Comparison of ENCODE assay signal across 28 mouse cellular contexts in the genomic region with DNA sequence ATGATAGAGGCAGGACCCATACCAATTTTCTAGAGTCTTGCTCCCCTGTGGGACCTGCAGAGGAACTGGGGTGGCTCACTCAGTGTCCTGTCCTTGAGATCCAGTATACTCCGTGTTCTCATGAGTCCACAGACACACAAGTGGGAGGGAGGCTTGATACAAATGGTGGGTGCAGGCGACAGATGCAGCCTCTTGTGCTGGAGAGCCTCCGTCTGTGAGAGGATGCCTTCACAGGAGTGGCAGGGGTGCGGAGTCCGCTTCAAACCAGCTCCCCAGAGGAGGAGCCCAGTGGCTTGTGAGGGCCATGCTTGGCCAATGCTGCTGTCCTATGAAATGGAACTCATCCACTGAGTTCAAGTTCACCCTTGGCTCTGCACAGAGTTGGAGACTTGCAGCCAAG. TPM values are rescaled to one million over a fixed set of nuclear protein-coding genes. Genes with fewer than 3 reads are reported as not detected.
"Had no signal": no experiment of that assay in that cellular context is flagged by ENCODE, and none has a peak within 500 bp of the region (broad histone marks: within the 10 kb centered on the region; RNA-seq: fewer than 3 reads in every experiment).

No protein-coding gene starts in this region.

- H3K9ac ChIP-seq: liver, embryonic 13.5 days; neural tube, embryonic 12.5 days; neural tube, embryonic 15.5 days; stomach, embryonic 15.5 days had no signal

- DNase-seq: kidney, adult 2 months; kidney, postnatal 36 days; liver, embryonic 13.5 days; lung, adult 2 months; lung, postnatal 14 days; midbrain, embryonic 14.5 days; spleen, adult 18-20 months; thymus, postnatal 25 days had no signal

- H3K4me1 ChIP-seq: liver, embryonic 13.5 days; stomach, embryonic 15.5 days had no signal

- H3K36me3 ChIP-seq: liver, embryonic 13.5 days; neural tube, embryonic 12.5 days; stomach, embryonic 15.5 days had no signal

- H3K27ac ChIP-seq: kidney, postnatal 0 days; left cerebral cortex, adult 2 months; liver, embryonic 13.5 days; neural tube, embryonic 12.5 days; neural tube, embryonic 15.5 days; stomach, embryonic 15.5 days had no signal

- H3K4me2 ChIP-seq: liver, embryonic 13.5 days; neural tube, embryonic 12.5 days; neural tube, embryonic 15.5 days had no signal

- H3K9me3 ChIP-seq: liver, embryonic 13.5 days; neural tube, embryonic 12.5 days; neural tube, embryonic 15.5 days; stomach, embryonic 15.5 days had no signal

- H3K4me3 ChIP-seq: left cerebral cortex, adult 2 months; liver, embryonic 13.5 days; neural tube, embryonic 12.5 days; neural tube, embryonic 15.5 days; stomach, embryonic 15.5 days had no signal

RNA-seq across cellular contexts. Expression of a gene that starts 17.2 kb away (rescaled TPM):
- total RNA-seq: layer of hippocampus, adult 18-20 months; layer of hippocampus, postnatal 25 days; left cerebral cortex, adult 2 months; left cerebral cortex, postnatal 10 days; left cerebral cortex, postnatal 36 days; liver, adult 2 months; megakaryocyte progenitor cell, adult 5-6 weeks; megakaryocyte-erythroid progenitor cell, adult 5-6 weeks had no signal
- polyA plus RNA-seq: intestine, embryonic 14.5 days; intestine, postnatal 0 days; kidney, adult 2 months; kidney, embryonic 14.5 days; kidney, postnatal 0 days; limb, embryonic 11.5 days; limb, embryonic 14.5 days; liver, adult 2 months; liver, embryonic 13.5 days; liver, embryonic 16.5 days; lung, adult 2 months; lung, embryonic 16.5 days; thymus, postnatal 0 days had no signal

RNA-seq across cellular contexts. Expression of a gene that starts 37.4 kb away (rescaled TPM):
- total RNA-seq: liver, adult 2 months; megakaryocyte progenitor cell, adult 5-6 weeks; megakaryocyte-erythroid progenitor cell, adult 5-6 weeks had no signal
- polyA plus RNA-seq: liver, adult 2 months; liver, embryonic 16.5 days had no signal
